Mouse (Mus musculus) forebrain, embryonic 15.5 days (tissue): ENCODE results near the gene Zbtb16. TPM values are rescaled to one million over a fixed set of nuclear protein-coding genes. Genes with fewer than 3 reads are reported as not detected.

Experiments used
- ATAC-seq: fragments of 200-750 bp; cut with Nextera tagmentation; replicated peaks from 2 replicates; pipeline ENCODE4 v1.8.0; 2017; ENCODE audit warnings: mild to moderate bottlenecking, moderate TSS enrichment, moderate library complexity
- H3K27ac ChIP-seq: fragments of 300-500 bp; sonication (generic); replicated peaks from 2 replicates; pipeline ENCODE4 v1.5.1; 2015; ENCODE audit warnings: mild to moderate bottlenecking, inconsistent platforms
- H3K27me3 ChIP-seq: fragments of 300-500 bp; sonication (generic); 2 replicates; pipeline ENCODE4 v1.6.1; 2015; ENCODE audit warnings: inconsistent platforms
- H3K36me3 ChIP-seq: fragments of 300-500 bp; sonication (generic); 2 replicates; pipeline ENCODE4 v1.6.1; 2015; ENCODE audit warnings: mild to moderate bottlenecking, inconsistent platforms
- H3K4me1 ChIP-seq: fragments of 300-500 bp; sonication (generic); 2 replicates; pipeline ENCODE4 v1.6.1; 2015; ENCODE audit warnings: inconsistent platforms
- H3K4me2 ChIP-seq: fragments of 300-500 bp; sonication (generic); replicated peaks from 2 replicates; pipeline ENCODE4 v1.6.1; 2015; ENCODE audit warnings: mild to moderate bottlenecking, inconsistent platforms
- H3K4me3 ChIP-seq: fragments of 300-500 bp; sonication (generic); 2 replicates; pipeline ENCODE4 v1.5.1; 2015; ENCODE audit warnings: mild to moderate bottlenecking, inconsistent platforms
- H3K9ac ChIP-seq: fragments of 300-500 bp; sonication (generic); replicated peaks from 2 replicates; pipeline ENCODE4 v1.6.1; 2015; ENCODE audit warnings: mild to moderate bottlenecking, inconsistent platforms
- H3K9me3 ChIP-seq: fragments of 300-500 bp; sonication (generic); 2 replicates; pipeline ENCODE4 v1.6.1; 2016; ENCODE audit warnings: inconsistent platforms
- WGBS: fragments of 180-500 bp; shearing (Covaris S2); methylation state at CpG from one replicate; pipeline ENCODE4 v1.1.7; 2015; ENCODE audit warnings: mixed read lengths; 5-methylcytosine and 5-hydroxymethylcytosine counted together
- polyA plus RNA-seq: library from polyadenylated mRNA; unstranded; fragments of >200 nt; fragmentation: Nextera tagmentation; extraction: Ambion mirVana; gene quantifications from 2 replicates; pipeline ENCODE4 v1.2.1, GENCODE M21; 2015

Gene Zbtb16
- polyA plus RNA-seq, 1 experiment from 2014 or later: 5.2 TPM

DNA sequence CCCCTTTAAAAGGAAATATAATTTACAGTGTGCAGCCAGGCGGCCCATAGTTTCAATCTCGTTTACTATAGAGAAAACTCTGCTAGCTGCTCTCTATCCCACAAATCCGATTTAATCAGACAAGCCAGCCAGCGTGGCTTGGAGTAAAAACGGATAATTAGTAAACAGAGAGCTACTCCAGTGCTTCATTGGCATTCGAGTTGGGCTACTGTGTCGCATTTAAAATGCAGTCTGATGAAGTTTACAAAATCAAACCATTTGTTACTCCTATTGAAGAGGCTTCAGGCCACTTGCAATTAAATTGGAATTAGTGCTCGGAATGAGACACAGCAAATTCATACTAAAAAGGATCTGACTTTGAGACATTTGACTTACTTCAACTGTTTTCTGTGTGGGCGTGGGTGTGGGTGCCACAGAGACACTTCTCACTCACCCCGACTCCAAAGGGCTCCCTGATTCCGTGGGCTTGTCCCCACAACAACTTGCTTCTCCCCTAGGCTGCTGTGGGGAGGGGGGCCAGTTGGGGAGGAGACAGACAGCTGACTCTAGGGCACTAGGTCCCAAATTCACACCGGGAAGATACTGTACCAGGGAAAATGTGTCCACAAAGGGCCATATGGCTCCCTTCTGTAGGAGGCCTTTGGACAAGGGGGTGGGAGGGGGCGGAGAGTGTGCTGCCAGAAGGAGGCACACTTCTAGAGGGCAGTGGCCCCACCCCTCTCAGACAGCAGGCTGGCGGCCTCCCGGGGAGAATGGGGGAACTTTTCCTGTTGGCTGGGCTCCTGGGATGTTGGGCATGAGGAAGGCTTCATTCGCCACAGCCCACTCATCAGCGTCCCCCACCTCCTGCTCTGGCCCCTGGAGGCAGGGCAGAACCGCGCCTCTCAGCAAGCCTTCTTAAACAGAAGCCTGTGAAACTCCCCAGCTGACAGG is 157.3 kb downstream of the Zbtb16 start:
- H3K4me1 ChIP-seq: peaks cover 51% of the 10 kb centered on the region
- no peaks in the 10 kb centered on the region for H3K9me3 ChIP-seq
- ATAC-seq: peak; percentile 77
- no peak overlapping the region for H3K4me3 ChIP-seq
- WGBS: 3% methylated on average over 19 of the region's 19 CpGs
- H3K27ac ChIP-seq: peak overlapping the region; percentile 75
- H3K27me3 ChIP-seq: peaks cover 4% of the 10 kb centered on the region; the same call in 1 of the 2 replicates
- 0 out of 2 replicates have a peak overlapping the region, but pooled peaks have one; percentile 4 for H3K4me2 ChIP-seq
- no peaks in the 10 kb centered on the region for H3K36me3 ChIP-seq
- H3K9ac ChIP-seq: no peak overlapping the region

DNA sequence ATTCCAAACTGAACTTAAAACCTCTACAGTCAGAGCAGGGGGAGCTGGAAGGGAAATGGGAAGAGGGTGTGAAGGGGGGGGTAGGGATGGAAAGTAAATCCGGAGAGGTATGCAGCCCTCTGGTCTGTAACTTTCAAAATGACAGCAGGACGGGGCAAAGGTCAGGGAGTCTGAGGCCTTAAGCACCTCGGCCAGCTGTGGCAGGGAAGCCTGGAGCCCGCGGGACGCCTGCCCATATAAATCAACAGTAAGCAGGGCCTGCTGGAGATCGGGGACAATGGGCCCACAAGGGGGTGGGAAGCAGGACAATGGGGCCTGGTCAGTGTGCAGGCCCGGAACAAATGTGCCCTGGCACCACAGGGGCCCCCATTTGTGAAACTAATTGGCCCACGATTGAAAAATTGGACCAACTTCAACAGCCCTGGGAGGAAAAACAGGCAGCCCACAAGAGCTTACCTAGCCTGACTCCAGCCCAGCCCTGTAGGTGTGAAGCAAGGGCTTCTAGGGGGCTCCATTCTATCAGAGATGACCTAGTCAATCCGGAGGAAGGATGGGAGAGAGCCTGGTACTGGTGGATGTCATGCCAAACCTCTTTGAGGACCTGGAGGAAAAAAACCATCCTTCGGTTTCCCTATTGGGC is 160.8 kb downstream of the Zbtb16 start:
- 8% methylated on average over 11 of the region's 11 CpGs for WGBS
- no peak overlapping the region for H3K4me2 ChIP-seq
- peaks cover 7% of the 10 kb centered on the region; the same call in 1 of the 2 replicates for H3K27me3 ChIP-seq
- H3K4me1 ChIP-seq: peaks cover 59% of the 10 kb centered on the region
- no peaks in the 10 kb centered on the region for H3K9me3 ChIP-seq
- H3K9ac ChIP-seq: no peak overlapping the region
- H3K27ac ChIP-seq: no peak overlapping the region
- no peak for ATAC-seq
- no peaks in the 10 kb centered on the region for H3K36me3 ChIP-seq
- H3K4me3 ChIP-seq: no peak overlapping the region

DNA sequence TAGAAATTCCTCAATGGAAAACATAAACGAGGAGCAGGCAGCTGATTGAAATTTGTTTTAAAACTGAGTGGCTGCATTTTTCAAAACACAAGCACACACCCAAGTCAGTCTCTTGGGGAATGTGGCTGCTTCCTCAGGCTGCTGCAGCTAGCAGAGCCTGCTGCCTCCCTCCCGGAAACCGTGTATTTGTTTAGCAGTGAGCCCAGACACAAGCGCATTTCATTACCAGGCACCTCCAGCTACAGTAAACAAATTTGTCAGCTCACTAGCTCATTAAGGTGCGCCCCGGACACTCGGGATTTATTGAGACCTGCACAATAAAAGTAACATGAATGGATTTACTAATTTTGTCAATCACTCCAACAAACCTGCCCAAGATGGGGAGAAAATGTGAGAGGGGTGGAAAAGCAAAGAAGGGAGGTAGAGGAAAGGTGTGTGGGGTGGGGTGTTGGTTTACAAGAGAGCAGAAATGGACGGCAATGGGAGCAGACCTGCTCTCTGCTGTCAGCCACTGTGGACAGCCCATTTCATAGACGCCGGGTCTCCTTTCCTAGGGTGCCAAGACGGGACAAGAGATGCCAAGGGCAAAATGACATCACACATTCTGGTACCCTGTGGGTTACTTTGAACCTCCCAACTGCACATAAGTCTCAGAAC is 161.5 kb downstream of the Zbtb16 start:
- no peaks in the 10 kb centered on the region for H3K36me3 ChIP-seq
- H3K9me3 ChIP-seq: no peaks in the 10 kb centered on the region
- H3K4me3 ChIP-seq: no peak overlapping the region
- H3K4me2 ChIP-seq: no peak overlapping the region
- 1% methylated on average over 11 of the region's 11 CpGs for WGBS
- no peak overlapping the region for H3K27ac ChIP-seq
- peaks cover 58% of the 10 kb centered on the region for H3K4me1 ChIP-seq
- ATAC-seq: no peak
- no peak overlapping the region for H3K9ac ChIP-seq
- peaks cover 7% of the 10 kb centered on the region; the same call in 1 of the 2 replicates for H3K27me3 ChIP-seq

DNA sequence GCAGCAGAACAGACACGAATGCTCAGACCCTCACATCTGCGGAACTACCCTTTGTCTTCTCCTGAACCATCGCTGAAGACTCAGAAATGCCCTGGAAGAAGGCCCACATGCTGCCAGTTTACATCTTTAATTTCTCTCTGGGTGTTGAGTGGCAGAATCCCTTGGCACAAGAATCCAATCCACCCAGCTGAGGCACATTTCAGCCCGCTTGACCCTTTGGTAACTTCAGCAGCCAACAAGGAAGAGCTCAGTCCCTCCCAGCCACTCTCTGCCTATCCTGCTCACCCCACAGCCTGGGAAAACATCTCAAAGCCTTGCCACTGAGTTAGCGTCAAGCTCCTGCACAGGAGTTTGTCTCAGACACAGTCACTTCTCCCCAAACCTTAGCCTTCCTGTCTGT is 162.2 kb downstream of the Zbtb16 start:
- H3K9me3 ChIP-seq: no peaks in the 10 kb centered on the region
- no peak overlapping the region for H3K9ac ChIP-seq
- no peak for ATAC-seq
- no peak overlapping the region for H3K4me2 ChIP-seq
- no peak overlapping the region for H3K4me3 ChIP-seq
- 0 out of 2 replicates have a peak overlapping the region, but pooled peaks have one; percentile 12 for H3K27ac ChIP-seq
- peaks cover 7% of the 10 kb centered on the region; the same call in 1 of the 2 replicates for H3K27me3 ChIP-seq
- peaks cover 51% of the 10 kb centered on the region for H3K4me1 ChIP-seq
- WGBS: 32% methylated on average over 5 of the region's 5 CpGs
- no peaks in the 10 kb centered on the region for H3K36me3 ChIP-seq

DNA sequence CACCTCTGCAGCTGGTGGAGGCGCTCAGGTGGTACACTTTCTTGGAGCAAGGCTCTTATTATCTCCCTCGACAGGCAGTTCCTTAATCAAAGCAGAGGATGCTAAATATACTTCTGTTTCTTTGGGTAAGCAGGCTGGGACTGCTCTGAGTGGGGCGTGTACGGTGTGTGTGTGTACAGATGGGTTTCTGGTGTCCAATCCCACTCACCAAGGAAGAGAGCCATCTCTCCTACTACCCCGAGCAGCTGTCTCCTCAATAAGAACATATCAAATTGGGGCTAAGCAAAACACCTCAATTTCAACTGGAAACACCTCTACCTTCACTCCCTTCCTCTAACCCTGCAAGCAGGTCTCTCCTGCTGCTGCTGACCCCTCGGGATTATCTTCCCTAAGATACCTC is 162.8 kb downstream of the Zbtb16 start:
- 55% methylated on average over 6 of the region's 6 CpGs for WGBS
- peaks cover 45% of the 10 kb centered on the region for H3K4me1 ChIP-seq
- ATAC-seq: no peak
- peaks cover 7% of the 10 kb centered on the region; the same call in 1 of the 2 replicates for H3K27me3 ChIP-seq
- no peak overlapping the region for H3K27ac ChIP-seq
- no peaks in the 10 kb centered on the region for H3K9me3 ChIP-seq
- H3K4me3 ChIP-seq: no peak overlapping the region
- no peak overlapping the region for H3K4me2 ChIP-seq
- H3K36me3 ChIP-seq: no peaks in the 10 kb centered on the region
- H3K9ac ChIP-seq: no peak overlapping the region

DNA sequence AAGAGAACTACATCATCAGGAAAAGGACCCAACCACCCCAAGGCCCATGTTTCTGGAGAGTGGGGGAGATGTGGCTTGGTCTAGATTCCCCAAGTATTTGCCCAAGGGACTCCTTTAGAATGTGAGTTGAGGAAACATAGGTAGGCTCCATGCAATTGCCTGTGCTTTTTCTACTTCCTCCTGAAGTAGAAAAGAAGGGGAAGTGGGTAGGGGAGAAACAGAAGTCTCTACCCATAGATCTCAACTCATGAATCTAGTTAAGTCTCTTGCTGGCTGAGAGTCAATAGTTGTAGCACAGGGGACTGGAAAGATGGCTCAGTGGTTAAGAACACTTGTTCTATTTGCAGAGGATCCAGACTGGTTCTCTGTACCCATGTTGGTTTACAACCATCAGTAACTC is 164.2 kb downstream of the Zbtb16 start:
- Histone ChIP-seq H3K4me3 (no peak overlapping the region), H3K9ac (no peak overlapping the region), H3K4me2 (no peak overlapping the region), H3K27ac (no peak overlapping the region), H3K4me1 (peaks cover 33% of the 10 kb centered on the region), H3K36me3 (no peaks in the 10 kb centered on the region), H3K27me3 (peaks cover 7% of the 10 kb centered on the region; the same call in 1 of the 2 replicates), H3K9me3 (no peaks in the 10 kb centered on the region)
- no peak for ATAC-seq

DNA sequence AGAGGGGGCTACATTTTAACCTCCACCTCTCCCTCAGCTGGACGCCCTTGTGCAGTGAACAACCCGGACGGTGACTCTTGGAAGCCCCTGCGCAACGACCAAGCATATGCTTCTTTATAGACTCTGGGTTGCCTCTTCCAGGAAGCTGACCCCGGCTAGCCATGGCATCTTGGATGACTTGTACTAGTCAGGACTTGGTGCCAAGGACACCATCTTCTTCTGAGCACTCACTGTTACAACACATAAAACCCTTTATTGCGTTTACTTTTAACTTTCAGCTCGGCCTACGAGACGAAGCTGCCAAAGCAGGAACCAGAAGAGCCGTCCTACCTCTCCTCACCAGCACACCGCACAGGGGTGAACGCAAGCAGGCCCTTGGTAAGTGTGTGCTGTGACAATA is 165.9 kb downstream of the Zbtb16 start:
- Histone ChIP-seq H3K4me3 (no peak overlapping the region), H3K27ac (no peak overlapping the region), H3K27me3 (peaks cover 10% of the 10 kb centered on the region; the same call in 1 of the 2 replicates), H3K9ac (no peak overlapping the region), H3K36me3 (no peaks in the 10 kb centered on the region), H3K9me3 (no peaks in the 10 kb centered on the region), H3K4me1 (peaks cover 23% of the 10 kb centered on the region), H3K4me2 (no peak overlapping the region)
- no peak for ATAC-seq
- WGBS: 92% methylated on average over 13 of the region's 13 CpGs

DNA sequence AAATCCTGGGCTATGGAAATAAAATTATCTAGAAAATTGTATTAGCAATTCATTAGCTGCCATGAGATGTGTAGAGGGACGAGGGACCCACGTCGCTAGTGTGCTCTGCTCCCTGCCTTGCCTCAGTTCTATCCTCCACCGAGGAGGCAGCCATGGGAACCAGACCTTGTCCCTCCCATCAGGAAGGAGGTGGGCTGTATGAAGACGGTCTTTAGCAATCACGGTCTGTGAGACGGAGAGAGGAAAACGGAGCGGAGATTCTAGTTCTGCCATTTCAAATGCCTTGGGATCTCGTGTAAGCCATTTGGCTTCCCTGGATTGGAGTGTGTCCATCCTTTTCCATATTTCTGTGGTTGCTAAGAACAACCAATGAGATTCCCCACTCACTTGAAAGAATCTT is 166.3 kb downstream of the Zbtb16 start:
- Histone ChIP-seq H3K27ac (no peak overlapping the region), H3K9me3 (no peaks in the 10 kb centered on the region), H3K9ac (no peak overlapping the region), H3K4me2 (no peak overlapping the region), H3K27me3 (peaks cover 10% of the 10 kb centered on the region; the same call in 1 of the 2 replicates), H3K36me3 (no peaks in the 10 kb centered on the region), H3K4me3 (no peak overlapping the region), H3K4me1 (peaks cover 18% of the 10 kb centered on the region)
- 79% methylated on average over 10 of the region's 10 CpGs for WGBS
- no peak for ATAC-seq

DNA sequence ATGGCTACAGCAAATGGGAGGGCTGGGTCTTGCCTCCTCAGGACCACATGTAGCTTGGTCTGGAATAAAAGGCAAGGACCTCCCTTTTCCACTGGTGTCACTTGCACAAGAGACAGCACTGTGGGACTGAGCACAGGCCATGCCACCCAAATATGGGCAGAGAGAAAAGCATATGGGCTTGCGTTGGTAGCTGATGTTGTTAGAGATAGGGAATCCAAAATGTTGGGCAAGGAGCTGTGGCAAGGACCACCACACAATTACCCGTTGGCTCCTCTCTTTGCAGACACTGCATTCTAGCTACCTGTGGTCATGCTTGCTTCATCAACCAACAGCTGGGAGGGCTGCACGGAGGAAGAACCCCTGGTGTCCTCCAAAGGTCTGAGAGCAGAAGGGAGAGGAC is 169.3 kb downstream of the Zbtb16 start:
- no peak overlapping the region for H3K4me2 ChIP-seq
- H3K9me3 ChIP-seq: no peaks in the 10 kb centered on the region
- H3K27ac ChIP-seq: no peak overlapping the region
- H3K27me3 ChIP-seq: 0 out of 2 replicates have a peak, but pooled peaks cover 3% of the 10 kb centered on the region
- 94% methylated on average over 3 of the region's 3 CpGs for WGBS
- no peak for ATAC-seq
- H3K4me3 ChIP-seq: no peak overlapping the region
- no peaks in the 10 kb centered on the region for H3K36me3 ChIP-seq
- no peak overlapping the region for H3K9ac ChIP-seq
- peaks cover 22% of the 10 kb centered on the region for H3K4me1 ChIP-seq

DNA sequence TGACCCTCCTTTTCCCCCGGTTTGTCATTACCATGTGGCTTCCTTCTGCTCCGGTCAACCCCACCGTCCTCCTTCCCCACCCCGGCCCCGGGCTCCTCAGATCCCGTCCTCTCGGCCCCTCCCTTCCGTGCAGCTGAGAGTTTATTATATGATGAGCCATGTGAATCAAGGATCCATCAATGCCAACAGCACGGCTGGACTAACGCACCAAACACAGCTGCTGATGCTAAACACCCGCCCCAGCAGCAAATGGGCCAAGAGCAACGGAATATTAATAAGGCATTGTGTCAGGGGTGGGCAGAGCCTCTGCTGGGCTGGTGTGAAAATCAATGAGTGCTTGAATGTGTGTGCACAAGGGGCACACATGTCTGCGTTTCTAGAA is 173.0 kb downstream of the Zbtb16 start:
- Histone ChIP-seq H3K9ac (no peak overlapping the region), H3K27ac (peak overlapping the region; percentile 69), H3K36me3 (no peaks in the 10 kb centered on the region), H3K9me3 (no peaks in the 10 kb centered on the region), H3K4me1 (peaks cover 22% of the 10 kb centered on the region), H3K4me2 (peak overlapping the region; percentile 27), H3K4me3 (no peak overlapping the region), H3K27me3 (0 out of 2 replicates have a peak, but pooled peaks cover 3% of the 10 kb centered on the region)
- ATAC-seq: peak; percentile 52
- WGBS: 7% methylated on average over 13 of the region's 13 CpGs

DNA sequence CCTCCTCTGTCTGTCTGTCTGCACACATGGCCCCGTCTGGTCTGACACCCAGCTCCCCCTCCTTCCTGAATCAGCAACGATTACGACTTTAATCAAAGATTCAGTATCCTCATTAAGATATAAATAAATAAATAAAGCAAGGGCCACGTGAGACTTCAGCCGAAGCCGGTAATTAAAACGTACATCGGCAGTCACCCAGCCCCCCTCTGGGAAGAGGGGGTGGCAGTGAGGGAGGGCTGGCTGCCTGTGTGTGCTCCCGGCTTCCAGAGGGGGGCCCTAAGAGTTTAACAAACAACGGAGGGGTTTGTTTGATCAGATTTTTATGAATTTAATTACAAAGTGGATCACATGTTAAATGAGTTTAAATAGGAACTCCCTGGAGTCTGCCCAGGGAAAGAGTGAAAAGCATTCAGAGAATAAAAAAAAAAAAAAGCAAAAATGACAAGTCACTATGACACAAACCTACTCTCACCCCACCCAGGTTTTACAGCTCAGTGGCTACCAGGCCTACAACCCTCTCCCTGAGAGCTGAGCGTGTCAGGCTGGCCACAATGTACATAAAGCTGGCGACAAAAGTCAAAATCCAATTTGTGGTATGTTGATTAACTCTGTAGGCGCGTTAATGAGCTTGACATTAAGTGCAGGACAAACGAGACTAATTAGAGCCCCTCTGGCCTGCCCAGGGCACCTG is 173.5 kb downstream of the Zbtb16 start:
- no peaks in the 10 kb centered on the region for H3K9me3 ChIP-seq
- 2% methylated on average over 15 of the region's 15 CpGs for WGBS
- H3K27me3 ChIP-seq: 0 out of 2 replicates have a peak, but pooled peaks cover 3% of the 10 kb centered on the region
- H3K9ac ChIP-seq: no peak overlapping the region
- peaks cover 22% of the 10 kb centered on the region for H3K4me1 ChIP-seq
- no peaks in the 10 kb centered on the region for H3K36me3 ChIP-seq
- H3K27ac ChIP-seq: peak overlapping the region; percentile 69
- H3K4me3 ChIP-seq: no peak overlapping the region
- ATAC-seq: peak; percentile 57
- H3K4me2 ChIP-seq: peak overlapping the region; percentile 27
